31 mouse cellular contexts compared by ENCODE assay signal in genomic region chr4:150522425-150522824, GRCm38 (mm10).
DNase-seq lines count a peak whose midpoint lies in the region; ATAC-seq lines count a peak whose summit lies in the region.
"Had no signal": no experiment of that assay in that cellular context is flagged by ENCODE, and none has a peak within 500 bp of the region (broad histone marks: within the 10 kb centered on the region; RNA-seq: fewer than 3 reads in every experiment).

No protein-coding gene starts in this region.

- no peak overlapping the region for H3K9ac ChIP-seq in neural tube, embryonic 13.5 days
- no peak overlapping the region for H3K9ac ChIP-seq in neural tube, embryonic 15.5 days (replicated peaks)
- H3K9ac ChIP-seq in liver, embryonic 16.5 days (ENCODE audit: low read depth, low read length): peak overlapping the region; percentile 11; the same call in 1 of the 2 replicates
- H3K9ac ChIP-seq in forebrain, embryonic 14.5 days (ENCODE audit: low read length): no peak overlapping the region
- H3K9ac ChIP-seq: embryonic facial prominence, embryonic 15.5 days; forebrain, embryonic 12.5 days; intestine, embryonic 15.5 days; lung, embryonic 14.5 days; neural tube, embryonic 12.5 days had no signal

- peak overlapping the region; percentile 59 for H3K27ac ChIP-seq in neural tube, embryonic 13.5 days (replicated peaks)
- H3K27ac ChIP-seq in neural tube, embryonic 15.5 days (replicated peaks): no peak overlapping the region
- peak overlapping the region; percentile 35; the same call in 1 of the 2 replicates for H3K27ac ChIP-seq in liver, embryonic 16.5 days (ENCODE audit: low read length)
- no peak overlapping the region for H3K27ac ChIP-seq in forebrain, embryonic 14.5 days (ENCODE audit: low read depth, low read length)
- H3K27ac ChIP-seq: embryonic facial prominence, embryonic 10.5 days; embryonic facial prominence, embryonic 15.5 days; forebrain, embryonic 12.5 days; hindbrain, embryonic 10.5 days; hindbrain, postnatal 0 days; intestine, embryonic 15.5 days; neural tube, embryonic 12.5 days; stomach, postnatal 0 days had no signal

- ATAC-seq in neural tube, embryonic 13.5 days (ENCODE audit: low read depth): no peak
- no peak for ATAC-seq in neural tube, embryonic 15.5 days (ENCODE audit: low FRiP score)
- no peak for ATAC-seq in liver, embryonic 16.5 days (ENCODE audit: low read depth)
- no peak for ATAC-seq in forebrain, embryonic 14.5 days
- ATAC-seq: activated CD4-positive, CD25-positive, alpha-beta regulatory T cell, adult 4 months; hindbrain, postnatal 0 days; intestine, embryonic 15.5 days had no signal

- H3K4me1 ChIP-seq in neural tube, embryonic 13.5 days (replicated peaks): peaks cover 45% of the 10 kb centered on the region
- peaks cover 27% of the 10 kb centered on the region for H3K4me1 ChIP-seq in neural tube, embryonic 15.5 days
- H3K4me1 ChIP-seq in liver, embryonic 16.5 days (ENCODE audit: control insufficient read depth, low read depth, low read length): peaks cover 40% of the 10 kb centered on the region
- peaks cover 8% of the 10 kb centered on the region for H3K4me1 ChIP-seq in forebrain, embryonic 14.5 days (ENCODE audit: control insufficient read depth, insufficient read depth, low read length)
- H3K4me1 ChIP-seq: embryonic facial prominence, embryonic 15.5 days had no signal

- WGBS in neural tube, embryonic 13.5 days: 71% methylated on average over 5 of the region's 5 CpGs
- 55% methylated on average over 5 of the region's 5 CpGs for WGBS in neural tube, embryonic 15.5 days
- 69% methylated on average over 5 of the region's 5 CpGs for WGBS in liver, embryonic 16.5 days (ENCODE audit: insufficient replicate concordance)
- 64% methylated on average over 5 of the region's 5 CpGs for WGBS in forebrain, embryonic 14.5 days

- H3K4me2 ChIP-seq in neural tube, embryonic 13.5 days: no peak overlapping the region
- H3K4me2 ChIP-seq in neural tube, embryonic 15.5 days: no peak overlapping the region
- H3K4me2 ChIP-seq in liver, embryonic 16.5 days (ENCODE audit: low read depth, low read length): no peak overlapping the region
- no peak overlapping the region for H3K4me2 ChIP-seq in forebrain, embryonic 14.5 days (ENCODE audit: low read length)
- H3K4me2 ChIP-seq: embryonic facial prominence, embryonic 15.5 days; forebrain, embryonic 12.5 days; intestine, embryonic 15.5 days; lung, embryonic 14.5 days; midbrain, embryonic 11.5 days; neural tube, embryonic 12.5 days had no signal

- peaks cover 23% of the 10 kb centered on the region for H3K36me3 ChIP-seq in neural tube, embryonic 13.5 days
- H3K36me3 ChIP-seq in neural tube, embryonic 15.5 days: peaks cover 5% of the 10 kb centered on the region; the same call in 1 of the 2 replicates
- H3K36me3 ChIP-seq in liver, embryonic 16.5 days (ENCODE audit: control insufficient read depth, insufficient read depth): no peaks in the 10 kb centered on the region
- H3K36me3 ChIP-seq in forebrain, embryonic 14.5 days (ENCODE audit: control insufficient read depth, insufficient read depth, low read length): peaks cover 14% of the 10 kb centered on the region; the same call in 1 of the 2 replicates

- peak; percentile 46 for DNase-seq in R1 (ENCODE audit: low read depth, low spot score)
- no peak for DNase-seq in layer of hippocampus, adult 11-12 months (ENCODE audit: low spot score)
- no peak for DNase-seq in forebrain, embryonic 14.5 days (ENCODE audit: low spot score)
- DNase-seq: adrenal gland, adult 2 months; adrenal gland, postnatal 36 days; B cell, adult 2 months; cerebellum, adult 2 months; cerebellum, postnatal 14 days; gastrocnemius, postnatal 14 days; heart, postnatal 14 days; kidney, adult 2 months; kidney, postnatal 36 days; left cerebral cortex, postnatal 4 days; lung, embryonic 14.5 days; right cerebral cortex, postnatal 4 days; thymus, adult 18-20 months; thymus, postnatal 4 days had no signal

- H3K9me3 ChIP-seq in neural tube, embryonic 13.5 days: no peaks in the 10 kb centered on the region
- no peaks in the 10 kb centered on the region for H3K9me3 ChIP-seq in neural tube, embryonic 15.5 days (replicated peaks)
- H3K9me3 ChIP-seq in liver, embryonic 16.5 days (replicated peaks; ENCODE audit: control insufficient read depth, low read length): no peaks in the 10 kb centered on the region
- H3K9me3 ChIP-seq in forebrain, embryonic 14.5 days (replicated peaks; ENCODE audit: control insufficient read depth, low read length): no peaks in the 10 kb centered on the region
- H3K9me3 ChIP-seq: embryonic facial prominence, embryonic 10.5 days; embryonic facial prominence, embryonic 15.5 days; forebrain, embryonic 12.5 days; hindbrain, embryonic 10.5 days; intestine, embryonic 15.5 days; neural tube, embryonic 12.5 days had no signal

- H3K27me3 ChIP-seq in neural tube, embryonic 13.5 days: no peaks in the 10 kb centered on the region
- H3K27me3 ChIP-seq in neural tube, embryonic 15.5 days (replicated peaks): no peaks in the 10 kb centered on the region
- H3K27me3 ChIP-seq in liver, embryonic 16.5 days (ENCODE audit: control insufficient read depth, insufficient read depth, low read depth, low read length): no peaks in the 10 kb centered on the region
- H3K27me3 ChIP-seq in forebrain, embryonic 14.5 days (replicated peaks; ENCODE audit: control insufficient read depth, insufficient read depth, low read length): no peaks in the 10 kb centered on the region
- H3K27me3 ChIP-seq: embryonic facial prominence, embryonic 15.5 days; forebrain, embryonic 12.5 days; intestine, embryonic 15.5 days; neural tube, embryonic 12.5 days had no signal

- no peak overlapping the region for H3K4me3 ChIP-seq in neural tube, embryonic 13.5 days
- no peak overlapping the region for H3K4me3 ChIP-seq in neural tube, embryonic 15.5 days (replicated peaks)
- no peak overlapping the region for H3K4me3 ChIP-seq in liver, embryonic 16.5 days (ENCODE audit: low read depth, low read length)
- H3K4me3 ChIP-seq in forebrain, embryonic 14.5 days (ENCODE audit: low read depth, low read length): no peak overlapping the region
- H3K4me3 ChIP-seq: embryonic facial prominence, embryonic 10.5 days; embryonic facial prominence, embryonic 15.5 days; forebrain, embryonic 12.5 days; hindbrain, embryonic 10.5 days; intestine, embryonic 15.5 days; myocyte; neural tube, embryonic 12.5 days had no signal

Comparison
In these comparisons a context has a peak if more than half of its experiments do, and no peak if none do; other contexts are left out.
1. H3K27ac ChIP-seq: peak in neural tube, embryonic 13.5 days (single experiment) and liver, embryonic 16.5 days (single experiment); none in neural tube, embryonic 15.5 days (single experiment) and forebrain, embryonic 14.5 days (single experiment).